Mouse (Mus musculus) MEL (cell line): ENCODE results near the gene Spem1.

Experiments
- CTCF ChIP-seq, 3 experiments: IDR thresholded peaks in 2 of 3; conservative IDR thresholded peaks in 1 of 3; 2 replicates each; pipeline ENCODE4 v1.5.1; 2011 to 2012; ENCODE audit warnings: low read length in 3 of 3, low read depth in 2 of 3, mild to moderate bottlenecking in 2 of 3, improper control_type of control experiment in 1 of 3, inconsistent platforms in 1 of 3, mixed read lengths in 1 of 3, moderate library complexity in 1 of 3; ENCODE audit not compliant: control insufficient read depth in 1 of 3, insufficient read depth in 1 of 3, poor library complexity in 1 of 3, severe bottlenecking in 1 of 3
- MAX ChIP-seq: IDR thresholded peaks from 2 replicates; pipeline ENCODE4 v1.6.1; 2011; ENCODE audit warnings: low read length, improper control_type of control experiment
- POLR2A ChIP-seq, 2 experiments: IDR thresholded peaks; 2 replicates each; pipeline ENCODE4 v1.6.1; 2011 to 2012; ENCODE audit warnings: low read length in 2 of 2, mild to moderate bottlenecking in 2 of 2, control low read depth in 1 of 2, improper control_type of control experiment in 1 of 2, low read depth in 1 of 2, moderate library complexity in 1 of 2; ENCODE audit not compliant: control insufficient read depth in 1 of 2, insufficient read depth in 1 of 2, poor library complexity in 1 of 2
- RAD21 ChIP-seq: IDR thresholded peaks from 2 replicates; pipeline ENCODE4 v1.6.1; 2011; ENCODE audit warnings: mild to moderate bottlenecking, low read depth, low read length, improper control_type of control experiment
- UBTF ChIP-seq: IDR thresholded peaks from 2 replicates; pipeline ENCODE4 v1.6.1; 2012; ENCODE audit warnings: low read depth, mild to moderate bottlenecking, inconsistent platforms, low read length, improper control_type of control experiment, moderate library complexity, borderline replicate concordance; ENCODE audit not compliant: insufficient read depth
- USF1 ChIP-seq: IDR thresholded peaks from 2 replicates; pipeline ENCODE4 v1.6.1; 2014; ENCODE audit warnings: low read depth, mild to moderate bottlenecking, inconsistent platforms, low read length, improper control_type of control experiment, moderate library complexity
- USF2 ChIP-seq, 2 experiments: IDR thresholded peaks; 2 replicates each; pipeline ENCODE4 v1.6.1; 2011 to 2012; ENCODE audit warnings: improper control_type of control experiment in 2 of 2, low read length in 2 of 2, borderline replicate concordance in 1 of 2, inconsistent platforms in 1 of 2, low read depth in 1 of 2, mild to moderate bottlenecking in 1 of 2; ENCODE audit not compliant: insufficient read depth in 1 of 2
- ZKSCAN1 ChIP-seq: IDR thresholded peaks from 2 replicates; pipeline ENCODE4 v1.6.1; 2012; ENCODE audit warnings: low read depth, mild to moderate bottlenecking, inconsistent platforms, low read length, improper control_type of control experiment, moderate library complexity

- no peak for TF ChIP-seq CTCF (IDR thresholded peaks at IDR 0.05 in 2 of 3, conservative IDR thresholded peaks at IDR 0.05 in 1 of 3; ENCODE audit: control insufficient read depth in 1 of 3, insufficient read depth in 1 of 3, low read depth in 2 of 3, low read length in 3 of 3, poor library complexity in 1 of 3, severe bottlenecking in 1 of 3)
- TF ChIP-seq ZKSCAN1: no peak
- TF ChIP-seq USF1: no peak
- TF ChIP-seq USF2 (IDR thresholded peaks at IDR 0.05; ENCODE audit: borderline replicate concordance in 1 of 2, insufficient read depth in 1 of 2, low read depth in 1 of 2, low read length in 2 of 2): no peak
- TF ChIP-seq POLR2A (IDR thresholded peaks at IDR 0.05; ENCODE audit: control insufficient read depth in 1 of 2, insufficient read depth in 1 of 2, low read depth in 1 of 2, low read length in 2 of 2, poor library complexity in 1 of 2): no peak
- TF ChIP-seq UBTF: no peak
- no peak for TF ChIP-seq RAD21
- TF ChIP-seq MAX: no peak
Measured at GRCm38 (mm10) chr11:69828832-69829231, 6.9 kb upstream of the Spem1 start.
